Mouse (Mus musculus) fat pad, adult 2 months (tissue): Measurements from ENCODE around the gene Csrnp1.

Experiments used
- DNase-seq: peaks from one replicate; pipeline ENCODE4 v3.0.0-alpha.2; 2011; ENCODE audit warnings: low read depth, low spot score; ENCODE audit errors: extremely low read depth

Gene Csrnp1

GRCm38 (mm10) chr9:120005936-120006335 lies 21.5 kb upstream of the Csrnp1 start:
- no peak for DNase-seq

GRCm38 (mm10) chr9:120002893-120003292 lies 18.4 kb upstream of the Csrnp1 start:
- DNase-seq, result no peak

GRCm38 (mm10) chr9:120001945-120002725 lies 17.7 kb upstream of the Csrnp1 start:
- no peak for DNase-seq

- DNase-seq, result no peak
Observed at GRCm38 (mm10) chr9:120000761-120001160, 16.3 kb upstream of the Csrnp1 start.

- DNase-seq, result no peak
Observed at GRCm38 (mm10) chr9:119999636-120000035, 15.2 kb upstream of the Csrnp1 start.

GRCm38 (mm10) chr9:119998776-119999175 lies 14.3 kb upstream of the Csrnp1 start:
- no peak for DNase-seq

- DNase-seq, result no peak
Observed at GRCm38 (mm10) chr9:119996080-119996479, 11.6 kb upstream of the Csrnp1 start.

- DNase-seq, result no peak
Observed at GRCm38 (mm10) chr9:119994207-119994606, 9.7 kb upstream of the Csrnp1 start.

GRCm38 (mm10) chr9:119993092-119993844 lies 8.8 kb upstream of the Csrnp1 start:
- no peak for DNase-seq

GRCm38 (mm10) chr9:119991310-119991709 lies 6.9 kb upstream of the Csrnp1 start:
- DNase-seq, result no peak

- DNase-seq, result no peak
Observed at GRCm38 (mm10) chr9:119988304-119988703, 3.8 kb upstream of the Csrnp1 start.

- no peak for DNase-seq
Observed at GRCm38 (mm10) chr9:119985881-119986574, 1.6 kb upstream of the Csrnp1 start.

- DNase-seq, result no peak
Observed at GRCm38 (mm10) chr9:119983585-119984535, 598 bp downstream of the Csrnp1 start.

- no peak for DNase-seq
Observed at GRCm38 (mm10) chr9:119982956-119983551, 1.4 kb downstream of the Csrnp1 start.

- DNase-seq, result no peak
Observed at GRCm38 (mm10) chr9:119982241-119982811, 2.1 kb downstream of the Csrnp1 start.

GRCm38 (mm10) chr9:119981183-119982179 lies 3.0 kb downstream of the Csrnp1 start:
- no peak for DNase-seq

GRCm38 (mm10) chr9:119980770-119981182 lies 3.7 kb downstream of the Csrnp1 start:
- no peak for DNase-seq

- no peak for DNase-seq
Observed at GRCm38 (mm10) chr9:119979749-119980148, 4.7 kb downstream of the Csrnp1 start.
